Mouse (Mus musculus) gastrocnemius, adult 2 months (tissue): ENCODE measurements around the gene Patz1. TPM values are rescaled to one million over a fixed set of nuclear protein-coding genes. Genes with fewer than 3 reads are reported as not detected.

Experiments
- DNase-seq: peaks from one replicate; pipeline ENCODE4 v3.0.0; 2022
- H3K27ac ChIP-seq: fragments of 200-600 bp; 2 replicates; pipeline ENCODE4 v1.8.1; 2022; ENCODE audit warnings: mild to moderate bottlenecking
- H3K4me3 ChIP-seq: fragments of 200-600 bp; 2 replicates; pipeline ENCODE4 v1.8.1; 2022; ENCODE audit warnings: mild to moderate bottlenecking, moderate library complexity
- CTCF ChIP-seq: fragments of 200-600 bp; IDR thresholded peaks from 2 replicates; pipeline ENCODE4 v1.8.1; 2022; ENCODE audit warnings: antibody characterized with exemption, mild to moderate bottlenecking, moderate library complexity
- intact Hi-C: fragments of 180-260 bp; cut with DNase I; formaldehyde crosslinking; loops from one replicate; pipeline ENCODE4 v1.15.1; 2025
- total RNA-seq, 2 experiments: library from RNA; stranded (reverse); gene quantifications; 2 replicates each; pipeline ENCODE4 v1.2.3; 2021

Gene Patz1
- total RNA-seq, 2 experiments from 2014 or later, result 11.9 to 17.2 TPM

DNA sequence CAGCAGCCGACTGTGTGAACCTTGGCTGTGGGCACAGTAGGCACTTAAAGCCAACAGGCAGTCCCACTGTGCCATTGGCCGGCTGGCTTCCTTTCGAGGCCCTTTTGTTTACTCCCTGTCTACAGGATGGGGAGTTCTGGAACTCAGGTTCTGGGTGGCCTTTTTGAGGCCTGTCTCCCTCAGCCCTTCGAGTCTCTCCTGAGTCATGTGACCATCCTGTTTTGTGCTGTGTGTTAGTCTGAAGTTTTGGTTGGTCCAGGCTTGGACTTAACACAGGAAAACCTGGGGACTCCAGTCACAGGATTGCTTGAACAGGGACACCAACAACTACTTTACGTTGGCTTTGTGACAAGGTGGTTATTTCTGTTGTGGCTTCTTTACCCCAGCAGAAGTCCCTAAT lies 7.4 kb downstream of the Patz1 start:
- no peak overlapping the region for H3K4me3 ChIP-seq
- intact Hi-C loops, result no loop called here
- TF ChIP-seq CTCF, result no peak
- peak overlapping the region; percentile 16; the same call in 1 of the 2 replicates for H3K27ac ChIP-seq
- DNase-seq, result no peak

DNA sequence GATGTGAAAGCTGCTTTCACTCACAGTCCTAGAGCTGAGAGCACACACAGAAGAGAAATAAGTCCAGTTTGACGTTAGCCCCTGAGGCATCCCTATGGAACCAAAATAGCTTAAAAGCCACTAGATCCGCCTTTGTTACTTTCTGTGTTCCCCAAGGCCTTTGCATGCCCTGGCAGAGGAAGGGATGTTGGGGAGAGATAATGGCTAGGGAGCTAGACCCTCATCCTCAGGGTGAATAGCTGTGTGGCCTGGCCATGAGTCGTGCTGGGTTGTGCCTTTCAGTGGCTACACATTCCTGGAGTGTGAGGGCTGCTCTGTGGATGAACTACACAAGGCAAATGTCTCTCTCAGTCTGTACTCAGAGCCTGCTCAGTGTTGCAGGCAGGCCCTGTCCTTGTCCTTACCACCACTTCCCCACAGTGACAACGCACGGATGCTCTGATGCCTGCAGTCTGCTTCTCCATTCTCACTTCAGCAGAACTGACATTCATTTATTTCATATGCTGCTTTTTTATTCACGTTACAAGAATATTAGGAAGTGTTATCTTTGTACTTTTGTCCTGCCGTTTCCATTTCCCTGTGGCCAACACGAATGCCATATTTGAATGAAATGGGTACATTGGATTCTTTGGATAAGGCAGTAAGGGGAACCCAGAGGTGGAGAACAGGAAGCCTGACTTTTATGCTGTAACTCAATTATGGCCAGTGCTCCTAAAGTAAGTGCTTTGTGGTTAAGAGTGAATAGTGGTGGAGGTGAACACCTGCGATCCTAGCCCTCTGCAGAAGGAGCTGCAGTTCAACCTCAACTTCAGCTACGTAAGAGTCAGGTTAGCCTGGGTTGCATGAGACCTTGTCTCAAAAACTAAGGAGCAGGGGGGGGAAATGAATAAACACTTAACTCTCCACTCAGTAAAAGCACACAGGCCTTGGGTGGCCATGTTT lies 9.5 kb downstream of the Patz1 start:
- DNase-seq, result no peak
- no peak overlapping the region for H3K27ac ChIP-seq
- H3K4me3 ChIP-seq, result no peak overlapping the region
- no peak for TF ChIP-seq CTCF
- intact Hi-C loops, result no loop called here

GRCm38 (mm10) chr11:3298813-3299185 lies 10.1 kb downstream of the Patz1 start:
- Histone ChIP-seq H3K4me3 (no peak overlapping the region), H3K27ac (no peak overlapping the region)
- no peak for TF ChIP-seq CTCF
- intact Hi-C loops, result no loop called here
- DNase-seq, result no peak

DNA sequence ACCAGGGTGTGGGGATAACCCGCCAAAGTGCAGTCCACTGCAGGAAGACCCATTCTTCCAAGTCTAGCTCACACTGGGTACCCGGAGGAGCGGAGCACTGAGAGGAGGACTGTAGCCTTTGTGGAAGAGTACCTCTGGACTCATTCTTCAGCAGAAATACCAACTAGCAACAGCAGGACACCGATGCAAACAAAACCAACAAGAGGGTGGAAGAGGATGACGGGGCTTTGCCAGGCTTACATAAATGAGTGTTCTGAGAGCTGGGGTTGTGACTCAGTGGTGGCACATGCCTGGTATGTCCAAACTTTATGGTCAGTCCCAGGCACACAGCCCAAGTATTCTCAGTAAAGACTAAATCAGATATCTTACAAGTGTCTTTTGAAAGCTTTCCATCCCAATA lies 12.4 kb downstream of the Patz1 start:
- TF ChIP-seq CTCF, result no peak
- intact Hi-C loops, result no loop called here

DNA sequence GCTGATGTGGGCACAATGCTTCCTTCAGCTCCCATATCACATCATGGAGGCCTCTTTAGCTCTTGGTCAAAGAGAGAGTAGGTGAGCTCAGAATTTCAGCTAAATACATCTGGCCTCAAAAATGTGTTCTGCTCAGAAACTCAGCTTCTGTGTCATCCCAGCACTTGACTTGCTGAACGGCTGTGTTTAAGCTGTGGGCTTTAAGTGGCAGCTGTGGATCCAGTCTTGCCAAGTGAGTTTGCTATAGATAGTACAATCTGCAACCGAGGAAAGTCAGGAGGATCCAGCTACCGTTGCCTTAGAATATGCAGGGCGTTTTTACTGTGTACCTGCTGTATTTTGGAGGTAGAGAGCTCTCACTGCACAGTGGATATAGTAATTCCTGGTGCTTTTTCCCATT lies 13.7 kb downstream of the Patz1 start:
- DNase-seq, result no peak
- H3K4me3 ChIP-seq, result peak overlapping the region; percentile 21; the same call in 1 of the 2 replicates
- intact Hi-C loops, result no loop called here
- TF ChIP-seq CTCF, result no peak
- H3K27ac ChIP-seq, result peak overlapping the region; percentile 71

More for the DNA sequence above, 12.4 kb downstream of the Patz1 start:
- DNase-seq, result no peak
- no peak overlapping the region for H3K27ac ChIP-seq
- no peak overlapping the region for H3K4me3 ChIP-seq

DNA sequence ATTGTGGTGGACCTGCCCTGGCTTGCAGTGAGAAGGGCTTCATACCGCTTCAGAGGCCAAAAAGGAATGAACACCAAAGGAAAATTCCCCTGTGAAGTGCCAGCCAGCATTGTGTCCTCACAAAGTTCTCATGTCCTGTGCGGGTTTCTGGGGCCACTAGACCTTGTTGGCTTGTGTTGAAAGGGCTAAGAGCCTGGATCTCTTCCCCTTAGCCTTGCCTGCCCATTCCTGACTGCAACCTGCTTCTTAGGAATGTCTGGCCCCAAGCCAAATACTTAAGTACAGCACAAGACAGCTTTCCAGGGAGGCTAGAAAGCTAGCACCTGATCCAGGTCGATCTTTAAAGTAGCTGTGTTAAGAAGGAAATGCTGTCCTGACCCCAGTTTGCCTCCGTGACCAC lies 14.1 kb downstream of the Patz1 start:
- no peak for DNase-seq
- no peak for TF ChIP-seq CTCF
- intact Hi-C loops, result no loop called here
- peak overlapping the region; percentile 71 for H3K27ac ChIP-seq
- H3K4me3 ChIP-seq, result peak overlapping the region; percentile 21; the same call in 1 of the 2 replicates

DNA sequence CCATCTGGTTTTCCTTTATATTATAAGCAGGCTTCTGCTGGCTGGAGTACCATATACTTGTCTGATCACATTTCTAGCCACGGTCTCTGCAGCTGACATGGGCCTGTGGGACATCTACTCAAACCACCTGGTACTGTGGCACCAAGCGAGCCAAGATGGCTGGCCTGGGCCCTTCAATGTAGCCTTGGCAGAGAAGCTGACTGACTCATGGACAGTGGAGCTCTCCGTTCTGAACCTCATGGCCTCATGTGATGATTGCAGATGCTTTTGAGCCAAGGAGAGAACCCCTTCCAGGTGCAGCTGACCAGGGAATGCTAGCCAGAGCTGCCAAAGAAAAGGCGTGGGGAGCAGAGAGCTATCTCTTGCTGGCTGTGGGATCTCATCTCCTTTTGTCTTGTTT lies 17.1 kb downstream of the Patz1 start:
- peak; percentile 61 for DNase-seq
- no peak overlapping the region for H3K4me3 ChIP-seq
- intact Hi-C loops, result no loop called here
- peak overlapping the region; percentile 46 for H3K27ac ChIP-seq
- no peak for TF ChIP-seq CTCF

DNA sequence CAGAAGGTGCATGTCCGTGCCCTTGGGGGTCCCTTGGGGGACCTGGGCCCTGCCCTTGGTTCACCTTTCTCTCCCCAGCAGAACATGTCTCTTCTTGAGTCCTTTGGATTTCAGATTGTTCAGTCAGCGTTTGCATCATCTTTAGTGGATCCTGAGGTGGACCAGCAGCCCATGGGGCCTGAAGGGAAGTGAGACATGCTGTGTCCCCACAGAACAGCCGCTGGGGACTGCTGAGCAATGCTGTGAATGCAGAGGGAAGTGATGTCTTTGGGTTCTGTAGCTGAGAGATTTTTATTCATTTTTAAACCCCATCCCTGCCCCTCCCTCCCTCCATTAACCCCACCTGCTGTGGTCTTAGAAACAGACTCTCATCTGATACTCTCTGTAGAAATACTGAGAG lies 19.2 kb downstream of the Patz1 start:
- DNase-seq, result no peak
- intact Hi-C loops, result no loop called here
- no peak for TF ChIP-seq CTCF
- no peak overlapping the region for H3K4me3 ChIP-seq
- no peak overlapping the region for H3K27ac ChIP-seq

GRCm38 (mm10) chr11:3309884-3310283 lies 21.2 kb downstream of the Patz1 start:
- Histone ChIP-seq H3K27ac (no peak overlapping the region), H3K4me3 (no peak overlapping the region)
- intact Hi-C loops, result no loop called here
- no peak for TF ChIP-seq CTCF
- no peak for DNase-seq

- no peak overlapping the region for H3K27ac ChIP-seq
- DNase-seq, result peak; percentile 5
- no peak for TF ChIP-seq CTCF
- H3K4me3 ChIP-seq, result no peak overlapping the region
- intact Hi-C loops, result no loop called here
Observed at GRCm38 (mm10) chr11:3310789-3311585, 22.3 kb downstream of the Patz1 start.

DNA sequence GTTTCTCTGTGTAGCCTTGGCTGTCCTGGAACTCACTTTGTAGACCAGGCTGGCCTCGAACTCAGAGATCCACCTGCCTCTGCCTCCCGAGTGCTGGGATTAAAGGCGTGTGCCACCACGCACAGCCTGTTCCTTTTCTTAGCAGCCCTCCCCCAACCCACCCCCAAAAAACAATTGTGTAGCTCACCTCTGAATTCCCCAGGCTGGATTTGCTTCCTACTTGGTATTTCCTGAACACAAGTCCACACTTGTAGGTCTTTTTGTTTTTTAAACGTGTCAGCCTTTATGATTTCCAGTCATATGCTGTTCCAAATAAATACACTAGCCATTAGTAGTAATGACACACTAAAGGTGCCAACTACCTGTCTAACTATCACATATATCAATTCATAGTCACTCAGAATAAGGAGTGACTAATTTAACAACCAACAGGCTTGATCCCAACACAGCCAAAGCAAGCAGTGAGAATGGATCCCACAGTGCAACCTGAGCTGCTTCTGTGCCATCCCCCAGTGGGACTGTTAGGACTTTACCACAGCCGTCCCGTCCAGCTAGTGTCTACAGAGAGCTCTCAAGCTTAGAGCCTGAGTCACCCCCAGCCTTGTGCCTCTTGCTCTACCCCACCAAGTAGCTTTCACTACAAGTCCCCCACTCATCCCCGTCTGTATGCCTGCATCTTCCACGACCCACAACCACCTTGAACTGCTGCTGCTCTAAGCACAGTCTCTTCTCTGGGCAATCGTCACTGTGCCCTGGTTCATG lies 23.1 kb downstream of the Patz1 start:
- intact Hi-C loops, result no loop called here
- Histone ChIP-seq H3K27ac (peak overlapping the region; percentile 46), H3K4me3 (no peak overlapping the region)
- DNase-seq, result peak; percentile 46
- TF ChIP-seq CTCF, result no peak

GRCm38 (mm10) chr11:3313294-3313693 lies 24.6 kb downstream of the Patz1 start:
- no peak for TF ChIP-seq CTCF
- intact Hi-C loops, result no loop called here
- peak; percentile 8 for DNase-seq
- Histone ChIP-seq H3K4me3 (no peak overlapping the region), H3K27ac (0 out of 2 replicates have a peak overlapping the region, but pooled peaks have one; percentile 5)
